Mouse (Mus musculus) neural tube, embryonic 15.5 days (tissue): ENCODE data around the gene Mxra7. TPM values are rescaled to one million over a fixed set of nuclear protein-coding genes. Genes with fewer than 3 reads are reported as not detected.

ENCODE experiments used
- ATAC-seq: fragments of 200-750 bp; cut with Nextera tagmentation; 2 replicates; pipeline ENCODE4 v1.8.0; 2017; ENCODE audit warnings: mild to moderate bottlenecking, moderate TSS enrichment, moderate library complexity; ENCODE audit not compliant: low FRiP score
- H3K27ac ChIP-seq: fragments of 300-500 bp; sonication (generic); replicated peaks from 2 replicates; pipeline ENCODE4 v1.5.1; 2015; ENCODE audit warnings: mild to moderate bottlenecking, inconsistent platforms
- H3K27me3 ChIP-seq: fragments of 300-500 bp; sonication (generic); replicated peaks from 2 replicates; pipeline ENCODE4 v1.6.1; 2015; ENCODE audit warnings: inconsistent platforms
- H3K36me3 ChIP-seq: fragments of 300-500 bp; sonication (generic); 2 replicates; pipeline ENCODE4 v1.6.1; 2015; ENCODE audit warnings: inconsistent platforms
- H3K4me1 ChIP-seq: fragments of 300-500 bp; sonication (generic); 2 replicates; pipeline ENCODE4 v1.6.1; 2015; ENCODE audit warnings: inconsistent platforms
- H3K4me2 ChIP-seq: fragments of 300-500 bp; sonication (generic); 2 replicates; pipeline ENCODE4 v1.6.1; 2015; ENCODE audit warnings: inconsistent platforms, mild to moderate bottlenecking, moderate library complexity
- H3K4me3 ChIP-seq: fragments of 300-500 bp; sonication (generic); replicated peaks from 2 replicates; pipeline ENCODE4 v1.5.1; 2015; ENCODE audit warnings: mild to moderate bottlenecking, inconsistent platforms
- H3K9ac ChIP-seq: fragments of 300-500 bp; sonication (generic); replicated peaks from 2 replicates; pipeline ENCODE4 v1.6.1; 2015; ENCODE audit warnings: mild to moderate bottlenecking, inconsistent platforms
- H3K9me3 ChIP-seq: fragments of 300-500 bp; sonication (generic); replicated peaks from 2 replicates; pipeline ENCODE4 v1.6.1; 2016; ENCODE audit warnings: inconsistent platforms
- WGBS: fragments of 180-500 bp; shearing (Covaris S2); methylation state at CpG from one replicate; pipeline ENCODE4 v1.1.7; 2015; ENCODE audit warnings: mixed read lengths; 5-methylcytosine and 5-hydroxymethylcytosine counted together
- polyA plus RNA-seq: library from polyadenylated mRNA; unstranded; fragments of >200 nt; fragmentation: Nextera tagmentation; extraction: Ambion mirVana; gene quantifications from 2 replicates; pipeline ENCODE4 v1.2.1, GENCODE M21; 2015

The Mxra7 gene
- polyA plus RNA-seq, 1 experiment from 2014 or later: 43.2 TPM

DNA sequence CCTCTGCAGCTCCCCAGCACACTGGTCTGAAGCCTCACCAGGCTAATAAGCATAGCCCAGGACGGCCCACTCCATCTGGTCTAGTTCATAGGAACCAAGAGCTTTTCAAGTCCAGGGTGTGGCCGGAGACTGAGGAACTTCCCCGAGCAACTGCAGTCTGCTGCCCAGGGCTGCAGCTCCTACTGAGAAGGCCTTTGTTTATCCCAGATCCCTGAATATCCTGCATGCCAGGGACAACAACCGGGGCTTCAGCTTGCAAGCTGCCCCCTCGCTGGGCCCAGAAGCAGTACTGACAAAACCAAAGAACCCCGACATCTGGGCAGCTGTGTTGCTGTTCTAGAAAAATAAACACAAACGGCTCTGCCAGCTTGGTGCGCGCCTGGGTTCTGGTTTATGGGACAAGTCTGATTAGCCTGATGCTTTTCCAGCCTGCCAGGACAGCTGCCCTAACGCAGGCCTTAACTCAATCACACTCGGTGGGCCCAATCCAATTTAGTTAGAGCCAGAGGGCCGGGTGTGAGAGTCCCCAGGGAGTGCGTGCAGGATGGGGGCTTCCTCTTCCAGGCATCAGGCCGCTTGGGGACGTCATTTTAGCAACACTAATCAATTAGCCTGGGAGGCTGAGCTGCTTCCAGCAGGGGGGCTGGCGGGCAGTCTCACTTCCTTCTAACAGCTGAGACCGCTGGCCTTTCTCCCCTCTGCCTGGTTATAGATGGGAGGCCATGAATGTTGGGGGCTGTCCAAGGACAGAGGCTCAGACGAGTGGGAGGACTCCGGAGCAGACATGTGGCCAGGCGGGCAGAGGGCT is 13.6 kb downstream of the Mxra7 start:
- peak overlapping the region; percentile 30 for H3K9ac ChIP-seq
- H3K27me3 ChIP-seq: no peaks in the 10 kb centered on the region
- H3K4me3 ChIP-seq: no peak overlapping the region
- no peaks in the 10 kb centered on the region for H3K9me3 ChIP-seq
- peak overlapping the region; percentile 3; the same call in 1 of the 2 replicates for H3K4me2 ChIP-seq
- no peak for ATAC-seq
- 4% methylated on average over 20 of the region's 20 CpGs for WGBS
- H3K4me1 ChIP-seq: peaks cover 74% of the 10 kb centered on the region
- no peaks in the 10 kb centered on the region for H3K36me3 ChIP-seq
- H3K27ac ChIP-seq: peak overlapping the region; percentile 94

DNA sequence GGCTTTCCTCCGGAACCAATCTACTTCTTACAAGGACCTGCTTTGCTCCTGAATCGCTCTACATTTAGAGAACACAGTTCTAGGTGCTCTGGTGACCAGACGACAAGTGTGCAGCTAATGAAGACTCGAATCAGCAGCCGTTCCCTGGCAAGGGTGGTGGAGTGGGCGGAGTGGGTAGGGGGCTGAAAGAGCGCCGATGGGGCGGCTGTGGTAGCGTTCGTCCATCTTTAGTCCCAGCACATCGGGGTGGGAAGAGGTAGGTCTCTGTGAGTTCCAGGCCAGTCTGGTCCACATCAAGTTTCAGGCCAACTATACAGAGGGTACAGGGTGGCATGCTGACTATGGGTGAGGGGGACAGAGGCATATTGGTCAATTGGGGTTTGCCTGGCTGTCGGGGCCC is 14.2 kb downstream of the Mxra7 start:
- Histone ChIP-seq H3K4me1 (peaks cover 68% of the 10 kb centered on the region), H3K4me2 (0 out of 2 replicates have a peak overlapping the region, but pooled peaks have one; percentile 3)
- ATAC-seq: no peak

DNA sequence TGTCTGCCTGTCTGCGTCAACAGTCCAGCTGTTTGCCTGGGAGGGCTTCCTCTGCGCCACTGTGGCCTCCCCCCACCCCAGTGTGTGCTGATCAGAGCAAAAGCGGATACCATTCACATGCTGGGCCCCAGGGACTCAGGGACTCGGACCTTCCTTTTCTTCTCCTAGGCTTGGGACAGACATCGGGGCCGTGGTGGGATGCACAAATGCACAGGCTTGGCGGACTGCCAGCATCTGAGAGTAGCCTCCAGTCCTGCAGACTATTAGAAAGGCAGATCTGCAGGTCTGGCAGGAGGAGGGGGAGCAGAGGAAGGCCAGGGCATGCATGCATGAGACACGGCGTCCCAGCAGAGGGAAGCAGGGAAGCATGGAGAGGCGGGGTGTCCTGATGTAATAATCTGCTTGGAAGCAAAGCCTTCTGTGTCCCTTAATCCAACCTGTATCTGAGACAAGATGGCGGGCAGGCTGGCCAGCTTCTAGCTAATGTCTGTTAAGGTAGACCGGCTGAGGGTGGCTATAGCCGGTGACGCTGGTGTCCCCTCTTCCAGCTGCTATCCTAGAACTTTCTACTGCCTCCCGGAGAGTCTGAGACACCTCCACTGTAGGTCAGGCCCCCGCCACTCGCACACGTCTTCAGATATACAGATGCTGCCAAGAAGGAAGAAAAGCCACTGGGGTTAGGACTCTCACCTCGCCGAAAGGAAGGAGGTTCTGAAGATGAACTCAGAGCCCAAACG is 14.9 kb downstream of the Mxra7 start:
- peak overlapping the region; percentile 13; the same call in 1 of the 2 replicates for H3K4me2 ChIP-seq
- H3K36me3 ChIP-seq: no peaks in the 10 kb centered on the region
- H3K27me3 ChIP-seq: no peaks in the 10 kb centered on the region
- no peak overlapping the region for H3K4me3 ChIP-seq
- no peaks in the 10 kb centered on the region for H3K9me3 ChIP-seq
- WGBS: 42% methylated on average over 21 of the region's 21 CpGs
- no peak overlapping the region for H3K9ac ChIP-seq
- H3K4me1 ChIP-seq: peaks cover 70% of the 10 kb centered on the region
- peak overlapping the region; percentile 94 for H3K27ac ChIP-seq
- no peak for ATAC-seq

More for the DNA sequence above, 14.2 kb downstream of the Mxra7 start:
- H3K36me3 ChIP-seq: no peaks in the 10 kb centered on the region
- WGBS: 70% methylated on average over 13 of the region's 13 CpGs
- no peak overlapping the region for H3K4me3 ChIP-seq
- no peaks in the 10 kb centered on the region for H3K27me3 ChIP-seq
- H3K27ac ChIP-seq: peak overlapping the region; percentile 94
- H3K9me3 ChIP-seq: no peaks in the 10 kb centered on the region
- H3K9ac ChIP-seq: no peak overlapping the region

- peak; percentile 94 for ATAC-seq
- Histone ChIP-seq H3K27me3 (no peaks in the 10 kb centered on the region), H3K4me2 (peak overlapping the region; percentile 62), H3K4me1 (peaks cover 72% of the 10 kb centered on the region), H3K27ac (peak overlapping the region; percentile 94), H3K4me3 (peak overlapping the region; percentile 32), H3K9ac (peak overlapping the region; percentile 48), H3K36me3 (no peaks in the 10 kb centered on the region), H3K9me3 (no peaks in the 10 kb centered on the region)
- 3% methylated on average over 31 of the region's 32 CpGs for WGBS
These were observed 16.6 kb downstream of the Mxra7 start for GRCm38 (mm10) chr11:116810983-116811901.

- no peaks in the 10 kb centered on the region for H3K36me3 ChIP-seq
- H3K4me2 ChIP-seq: peak overlapping the region; percentile 62
- ATAC-seq: peak; percentile 42
- peaks cover 73% of the 10 kb centered on the region for H3K4me1 ChIP-seq
- H3K27me3 ChIP-seq: no peaks in the 10 kb centered on the region
- no peak overlapping the region for H3K4me3 ChIP-seq
- H3K9me3 ChIP-seq: no peaks in the 10 kb centered on the region
- WGBS: 40% methylated on average over 11 of the region's 11 CpGs
- H3K9ac ChIP-seq: peak overlapping the region; percentile 48; the same call in 1 of the 2 replicates
- H3K27ac ChIP-seq: peak overlapping the region; percentile 94
These were observed 17.3 kb downstream of the Mxra7 start for GRCm38 (mm10) chr11:116810528-116810927.

DNA sequence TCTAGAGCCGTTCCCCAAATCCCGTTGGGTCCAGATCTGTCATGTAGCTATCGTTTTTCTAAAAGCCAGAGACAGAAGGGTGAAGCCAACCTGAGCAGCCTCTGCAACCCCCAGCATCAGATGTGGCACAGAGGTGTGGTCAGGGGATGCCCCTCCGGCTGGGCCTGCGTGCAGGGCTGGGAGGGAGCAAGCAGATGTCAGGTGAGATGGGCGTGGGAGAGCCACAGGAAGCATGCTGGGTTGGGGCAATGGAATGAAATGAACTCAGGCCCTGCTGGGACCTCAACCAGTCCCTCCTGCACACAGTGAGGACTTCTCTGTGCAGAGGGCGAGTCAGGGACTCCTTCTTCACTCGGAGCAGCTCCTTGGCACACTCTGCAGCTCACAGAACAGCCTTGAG is 18.3 kb downstream of the Mxra7 start:
- Histone ChIP-seq H3K4me3 (no peak overlapping the region), H3K9me3 (no peaks in the 10 kb centered on the region), H3K36me3 (no peaks in the 10 kb centered on the region), H3K4me1 (peaks cover 63% of the 10 kb centered on the region), H3K4me2 (no peak overlapping the region), H3K9ac (no peak overlapping the region), H3K27ac (no peak overlapping the region), H3K27me3 (no peaks in the 10 kb centered on the region)
- ATAC-seq: no peak
- 79% methylated on average over 8 of the region's 8 CpGs for WGBS

- H3K4me2 ChIP-seq: no peak overlapping the region
- no peaks in the 10 kb centered on the region for H3K9me3 ChIP-seq
- H3K27me3 ChIP-seq: no peaks in the 10 kb centered on the region
- H3K27ac ChIP-seq: no peak overlapping the region
- H3K9ac ChIP-seq: no peak overlapping the region
- H3K36me3 ChIP-seq: no peaks in the 10 kb centered on the region
- WGBS: 77% methylated on average over 11 of the region's 11 CpGs
- ATAC-seq: no peak
- H3K4me1 ChIP-seq: peaks cover 57% of the 10 kb centered on the region
- H3K4me3 ChIP-seq: no peak overlapping the region
These were observed 18.9 kb downstream of the Mxra7 start for GRCm38 (mm10) chr11:116808811-116809395.

- no peak overlapping the region for H3K9ac ChIP-seq
- peaks cover 49% of the 10 kb centered on the region for H3K4me1 ChIP-seq
- H3K27ac ChIP-seq: peak overlapping the region; percentile 58
- ATAC-seq: no peak
- H3K27me3 ChIP-seq: no peaks in the 10 kb centered on the region
- 32% methylated on average over 7 of the region's 7 CpGs for WGBS
- H3K4me2 ChIP-seq: no peak overlapping the region
- no peak overlapping the region for H3K4me3 ChIP-seq
- H3K9me3 ChIP-seq: no peaks in the 10 kb centered on the region
- H3K36me3 ChIP-seq: no peaks in the 10 kb centered on the region
These were observed 19.8 kb downstream of the Mxra7 start for GRCm38 (mm10) chr11:116807938-116808606.

- Histone ChIP-seq H3K27me3 (no peaks in the 10 kb centered on the region), H3K36me3 (no peaks in the 10 kb centered on the region), H3K4me2 (no peak overlapping the region), H3K4me3 (no peak overlapping the region), H3K9me3 (no peaks in the 10 kb centered on the region), H3K4me1 (peaks cover 43% of the 10 kb centered on the region), H3K9ac (no peak overlapping the region), H3K27ac (peak overlapping the region; percentile 58; the same call in 1 of the 2 replicates)
- 83% methylated on average over 3 of the region's 3 CpGs for WGBS
- no peak for ATAC-seq
These were observed 20.3 kb downstream of the Mxra7 start for GRCm38 (mm10) chr11:116807526-116807925.

DNA sequence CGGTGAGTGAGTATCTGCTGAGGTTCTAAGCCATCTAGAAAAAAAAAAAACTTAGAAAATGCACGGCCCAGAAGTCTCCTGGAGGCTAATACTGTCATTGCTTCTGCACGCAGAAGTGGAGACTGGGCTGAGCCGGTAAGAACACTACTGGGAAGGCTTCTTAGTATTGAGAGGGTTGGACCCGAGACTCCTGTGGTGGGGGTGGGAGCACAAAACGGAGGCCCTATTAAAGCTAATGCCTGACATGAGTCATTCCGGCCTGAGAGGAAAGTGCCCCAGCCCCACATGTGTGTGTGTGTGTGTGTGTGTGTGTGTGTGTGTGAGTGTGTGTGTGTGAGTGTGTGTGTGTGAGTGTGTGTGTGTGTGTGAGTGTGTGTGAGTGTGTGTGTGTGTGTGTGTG is 20.7 kb downstream of the Mxra7 start:
- H3K9ac ChIP-seq: no peak overlapping the region
- no peak for ATAC-seq
- no peaks in the 10 kb centered on the region for H3K36me3 ChIP-seq
- no peaks in the 10 kb centered on the region for H3K27me3 ChIP-seq
- no peak overlapping the region for H3K4me2 ChIP-seq
- H3K4me1 ChIP-seq: peaks cover 39% of the 10 kb centered on the region
- H3K27ac ChIP-seq: no peak overlapping the region
- no peaks in the 10 kb centered on the region for H3K9me3 ChIP-seq
- WGBS: 58% methylated on average over 7 of the region's 7 CpGs
- no peak overlapping the region for H3K4me3 ChIP-seq
